Mouse (Mus musculus): ENCODE measurements around the gene Emx2. TPM values are rescaled to one million over a fixed set of nuclear protein-coding genes. Genes with fewer than 3 reads are reported as not detected.

The Emx2 gene
- polyA plus RNA-seq, 1 experiment from 2014 or later, result not detected

- H3K27ac ChIP-seq, result no peak overlapping the region
- DNase-seq (ENCODE audit: low spot score) (peak; percentile 41), ATAC-seq (ENCODE audit: low FRiP score) (no peak)
- H3K27me3 ChIP-seq (ENCODE audit: control insufficient read depth, insufficient read depth, low read length), result peaks cover 97% of the 10 kb centered on the region
- H3K4me3 ChIP-seq (replicated peaks; ENCODE audit: low read length), result no peak overlapping the region
- H3K36me3 ChIP-seq (replicated peaks; ENCODE audit: control insufficient read depth, insufficient read depth), result no peaks in the 10 kb centered on the region
- no peaks in the 10 kb centered on the region for H3K9me3 ChIP-seq (ENCODE audit: control insufficient read depth, low read length)
- 1% methylated on average over 31 of the region's 31 CpGs for WGBS
- H3K4me2 ChIP-seq (replicated peaks), result peak overlapping the region; percentile 26
- H3K4me1 ChIP-seq (replicated peaks; ENCODE audit: control insufficient read depth, insufficient read depth, low read length), result no peaks in the 10 kb centered on the region
- no peak overlapping the region for H3K9ac ChIP-seq
Observed at GRCm38 (mm10) chr19:59451441-59451951, 6.7 kb upstream of the Emx2 start.

- 2% methylated on average over 4 of the region's 4 CpGs for WGBS
- Histone ChIP-seq H3K36me3 (replicated peaks; ENCODE audit: control insufficient read depth, insufficient read depth) (no peaks in the 10 kb centered on the region), H3K27ac (no peak overlapping the region), H3K27me3 (ENCODE audit: control insufficient read depth, insufficient read depth, low read length) (peaks cover 98% of the 10 kb centered on the region), H3K4me3 (replicated peaks; ENCODE audit: low read length) (no peak overlapping the region), H3K9ac (no peak overlapping the region), H3K4me1 (replicated peaks; ENCODE audit: control insufficient read depth, insufficient read depth, low read length) (no peaks in the 10 kb centered on the region), H3K4me2 (replicated peaks) (no peak overlapping the region), H3K9me3 (ENCODE audit: control insufficient read depth, low read length) (no peaks in the 10 kb centered on the region)
- ATAC-seq (ENCODE audit: low FRiP score), result no peak
- no peak for DNase-seq (ENCODE audit: low spot score)
Observed at GRCm38 (mm10) chr19:59452321-59452720, 5.9 kb upstream of the Emx2 start.

GRCm38 (mm10) chr19:59453591-59453990 lies 4.6 kb upstream of the Emx2 start:
- 5% methylated on average over 13 of the region's 13 CpGs for WGBS
- Histone ChIP-seq H3K9ac (no peak overlapping the region), H3K27me3 (ENCODE audit: control insufficient read depth, insufficient read depth, low read length) (peaks cover 97% of the 10 kb centered on the region), H3K9me3 (ENCODE audit: control insufficient read depth, low read length) (no peaks in the 10 kb centered on the region), H3K4me2 (replicated peaks) (no peak overlapping the region), H3K4me1 (replicated peaks; ENCODE audit: control insufficient read depth, insufficient read depth, low read length) (peaks cover 8% of the 10 kb centered on the region; the same call in 1 of the 2 replicates), H3K4me3 (replicated peaks; ENCODE audit: low read length) (no peak overlapping the region), H3K36me3 (replicated peaks; ENCODE audit: control insufficient read depth, insufficient read depth) (no peaks in the 10 kb centered on the region), H3K27ac (no peak overlapping the region)
- ATAC-seq (ENCODE audit: low FRiP score) (no peak), DNase-seq (ENCODE audit: low spot score) (no peak)

DNA sequence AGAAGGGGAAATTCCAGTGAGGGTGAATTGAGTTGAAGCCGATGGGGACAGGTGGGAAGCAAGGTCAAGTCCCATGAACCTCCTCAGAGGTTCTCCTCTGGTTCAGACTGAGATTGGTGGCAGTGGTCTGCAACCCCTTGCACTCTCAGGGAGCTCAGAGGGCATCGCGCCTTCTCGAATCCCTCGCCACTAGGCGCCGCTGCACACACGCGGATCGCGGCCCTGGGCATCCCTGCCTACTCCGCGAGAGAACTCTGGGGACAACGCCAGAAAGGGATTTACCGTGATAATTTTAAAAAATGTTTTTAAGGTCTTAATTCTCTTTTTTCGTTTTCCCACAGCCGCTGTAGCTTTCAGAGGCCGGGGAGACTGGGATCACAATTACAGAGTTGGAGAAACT lies 4.0 kb upstream of the Emx2 start:
- WGBS, result under 1% methylated on average over 18 of the region's 18 CpGs

DNA sequence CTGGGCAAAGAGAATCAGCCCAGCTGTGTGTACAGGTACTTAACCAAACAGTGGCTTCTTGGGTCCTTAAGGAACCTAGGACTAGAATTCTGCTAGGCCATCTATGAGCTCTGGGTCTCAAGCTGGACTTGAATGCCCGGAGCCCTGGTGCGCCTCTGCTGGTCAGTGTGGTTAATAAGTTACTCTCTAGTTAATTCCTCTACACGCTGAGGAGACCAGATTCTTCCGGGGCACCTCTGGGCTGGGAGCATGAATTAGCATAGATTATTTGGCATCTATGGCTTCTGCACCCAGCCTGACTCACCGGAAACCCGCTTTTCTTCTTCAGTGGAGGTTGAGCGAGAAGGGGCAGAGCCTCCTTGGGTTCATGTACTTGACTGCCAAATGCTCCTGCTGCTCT lies 2.5 kb upstream of the Emx2 start:
- H3K27me3 ChIP-seq (ENCODE audit: control insufficient read depth, insufficient read depth, low read length), result peaks cover 92% of the 10 kb centered on the region
- H3K27ac ChIP-seq, result no peak overlapping the region
- H3K4me2 ChIP-seq (replicated peaks), result no peak overlapping the region
- H3K36me3 ChIP-seq (replicated peaks; ENCODE audit: control insufficient read depth, insufficient read depth), result no peaks in the 10 kb centered on the region
- 3% methylated on average over 7 of the region's 7 CpGs for WGBS
- no peak for ATAC-seq (ENCODE audit: low FRiP score)
- H3K4me3 ChIP-seq (replicated peaks; ENCODE audit: low read length), result no peak overlapping the region
- no peak overlapping the region for H3K9ac ChIP-seq
- DNase-seq (ENCODE audit: low spot score), result no peak
- H3K4me1 ChIP-seq (replicated peaks; ENCODE audit: control insufficient read depth, insufficient read depth, low read length), result peaks cover 11% of the 10 kb centered on the region; the same call in 1 of the 2 replicates
- no peaks in the 10 kb centered on the region for H3K9me3 ChIP-seq (ENCODE audit: control insufficient read depth, low read length)

More for the DNA sequence above, 4.0 kb upstream of the Emx2 start:
- Histone ChIP-seq H3K27ac (no peak overlapping the region), H3K4me3 (replicated peaks; ENCODE audit: low read length) (no peak overlapping the region), H3K9me3 (ENCODE audit: control insufficient read depth, low read length) (no peaks in the 10 kb centered on the region), H3K9ac (no peak overlapping the region), H3K36me3 (replicated peaks; ENCODE audit: control insufficient read depth, insufficient read depth) (no peaks in the 10 kb centered on the region), H3K4me1 (replicated peaks; ENCODE audit: control insufficient read depth, insufficient read depth, low read length) (peaks cover 8% of the 10 kb centered on the region; the same call in 1 of the 2 replicates), H3K4me2 (replicated peaks) (no peak overlapping the region), H3K27me3 (ENCODE audit: control insufficient read depth, insufficient read depth, low read length) (peaks cover 91% of the 10 kb centered on the region)
- DNase-seq (ENCODE audit: low spot score) (peak; percentile 88), ATAC-seq (ENCODE audit: low FRiP score) (peak; percentile 83; the same call in 1 of the 2 replicates)

GRCm38 (mm10) chr19:59457011-59457945 lies 894 bp upstream of the Emx2 start:
- DNase-seq (ENCODE audit: low spot score) (peak; percentile 33), ATAC-seq (ENCODE audit: low FRiP score) (no peak)
- H3K4me2 ChIP-seq (replicated peaks), result peak overlapping the region; percentile 35

DNA sequence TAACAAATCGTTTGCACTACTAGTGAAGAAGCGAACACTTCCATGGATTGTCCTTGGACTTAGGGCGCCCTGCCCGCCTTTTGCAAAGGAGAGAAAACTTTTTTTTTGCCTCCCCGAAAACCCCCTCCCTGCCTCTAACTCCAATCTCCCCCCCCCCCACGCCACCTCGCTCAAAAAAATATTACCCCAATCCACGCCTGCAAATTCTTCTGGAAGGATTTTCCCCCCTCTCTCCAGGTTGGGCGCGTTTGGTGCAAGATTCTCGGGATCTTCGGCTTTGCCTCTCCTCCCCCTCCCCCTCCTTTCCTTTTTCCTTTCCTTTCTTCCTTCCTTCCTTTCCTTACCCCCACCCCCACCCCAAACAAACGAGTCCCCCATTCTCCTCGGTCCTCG lies 567 bp downstream of the Emx2 start:
- Histone ChIP-seq H3K27ac (no peak overlapping the region), H3K4me3 (replicated peaks; ENCODE audit: low read length) (peak overlapping the region; percentile 25), H3K4me1 (replicated peaks; ENCODE audit: control insufficient read depth, insufficient read depth, low read length) (peaks cover 11% of the 10 kb centered on the region; the same call in 1 of the 2 replicates), H3K9me3 (ENCODE audit: control insufficient read depth, low read length) (no peaks in the 10 kb centered on the region), H3K4me2 (replicated peaks) (peak overlapping the region; percentile 35), H3K36me3 (replicated peaks; ENCODE audit: control insufficient read depth, insufficient read depth) (no peaks in the 10 kb centered on the region), H3K27me3 (ENCODE audit: control insufficient read depth, insufficient read depth, low read length) (peaks cover 90% of the 10 kb centered on the region), H3K9ac (no peak overlapping the region)
- 0% methylated on average over 15 of the region's 15 CpGs for WGBS
- ATAC-seq (ENCODE audit: low FRiP score), result no peak
- DNase-seq (ENCODE audit: low spot score), result no peak

More at GRCm38 (mm10) chr19:59457011-59457945, 894 bp upstream of the Emx2 start:
- Histone ChIP-seq H3K9me3 (ENCODE audit: control insufficient read depth, low read length) (no peaks in the 10 kb centered on the region), H3K27me3 (ENCODE audit: control insufficient read depth, insufficient read depth, low read length) (peaks cover 90% of the 10 kb centered on the region), H3K4me3 (replicated peaks; ENCODE audit: low read length) (peak overlapping the region; percentile 25; the same call in 1 of the 2 replicates), H3K4me1 (replicated peaks; ENCODE audit: control insufficient read depth, insufficient read depth, low read length) (peaks cover 11% of the 10 kb centered on the region; the same call in 1 of the 2 replicates), H3K27ac (no peak overlapping the region), H3K36me3 (replicated peaks; ENCODE audit: control insufficient read depth, insufficient read depth) (no peaks in the 10 kb centered on the region), H3K9ac (no peak overlapping the region)
- 2% methylated on average over 23 of the region's 23 CpGs for WGBS

DNA sequence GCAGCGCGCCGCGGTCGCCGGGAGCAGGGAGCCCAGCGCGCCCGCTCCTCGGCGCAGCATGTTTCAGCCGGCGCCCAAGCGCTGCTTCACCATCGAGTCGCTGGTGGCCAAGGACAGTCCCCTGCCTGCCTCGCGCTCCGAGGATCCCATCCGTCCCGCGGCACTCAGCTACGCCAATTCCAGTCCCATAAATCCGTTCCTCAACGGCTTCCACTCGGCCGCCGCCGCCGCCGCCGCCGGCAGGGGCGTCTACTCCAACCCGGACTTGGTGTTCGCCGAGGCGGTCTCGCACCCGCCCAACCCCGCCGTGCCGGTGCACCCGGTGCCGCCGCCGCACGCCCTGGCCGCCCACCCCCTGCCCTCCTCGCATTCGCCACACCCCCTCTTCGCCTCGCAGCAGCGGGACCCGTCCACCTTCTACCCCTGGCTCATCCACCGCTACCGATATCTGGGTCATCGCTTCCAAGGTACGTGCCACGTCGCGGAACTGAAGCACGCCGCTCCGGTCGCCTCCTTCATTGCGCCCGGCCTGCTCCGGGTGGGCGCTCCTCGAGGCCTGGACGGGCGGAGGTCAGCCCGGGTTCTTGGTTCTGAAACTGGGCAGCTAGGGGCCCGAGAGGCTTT lies 1.1 kb downstream of the Emx2 start:
- no peak overlapping the region for H3K27ac ChIP-seq
- ATAC-seq (ENCODE audit: low FRiP score) (no peak; the same call in 1 of the 2 replicates), DNase-seq (ENCODE audit: low spot score) (peak; percentile 37)

GRCm38 (mm10) chr19:59459811-59460241 lies 1.7 kb downstream of the Emx2 start:
- no peak for DNase-seq (ENCODE audit: low spot score)
- Histone ChIP-seq H3K9ac (no peak overlapping the region), H3K4me2 (replicated peaks) (peak overlapping the region; percentile 35), H3K4me3 (replicated peaks; ENCODE audit: low read length) (peak overlapping the region; percentile 25), H3K27ac (no peak overlapping the region), H3K36me3 (replicated peaks; ENCODE audit: control insufficient read depth, insufficient read depth) (no peaks in the 10 kb centered on the region), H3K27me3 (ENCODE audit: control insufficient read depth, insufficient read depth, low read length) (peaks cover 90% of the 10 kb centered on the region), H3K9me3 (ENCODE audit: control insufficient read depth, low read length) (no peaks in the 10 kb centered on the region), H3K4me1 (replicated peaks; ENCODE audit: control insufficient read depth, insufficient read depth, low read length) (peaks cover 11% of the 10 kb centered on the region; the same call in 1 of the 2 replicates)
- under 1% methylated on average over 19 of the region's 19 CpGs for WGBS
- ATAC-seq (ENCODE audit: low FRiP score), result no peak

More for the DNA sequence above, 1.1 kb downstream of the Emx2 start:
- Histone ChIP-seq H3K27me3 (ENCODE audit: control insufficient read depth, insufficient read depth, low read length) (peaks cover 90% of the 10 kb centered on the region), H3K4me1 (replicated peaks; ENCODE audit: control insufficient read depth, insufficient read depth, low read length) (peaks cover 11% of the 10 kb centered on the region; the same call in 1 of the 2 replicates), H3K36me3 (replicated peaks; ENCODE audit: control insufficient read depth, insufficient read depth) (no peaks in the 10 kb centered on the region), H3K4me2 (replicated peaks) (peak overlapping the region; percentile 35), H3K9me3 (ENCODE audit: control insufficient read depth, low read length) (no peaks in the 10 kb centered on the region), H3K4me3 (replicated peaks; ENCODE audit: low read length) (peak overlapping the region; percentile 25), H3K9ac (no peak overlapping the region)
- under 1% methylated on average over 69 of the region's 75 CpGs for WGBS

Measured in hindbrain, embryonic 14.5 days (tissue).